Mouse (Mus musculus) mammary gland, adult 2 months (tissue): ENCODE measurements around the gene Il31ra. TPM values are rescaled to one million over a fixed set of nuclear protein-coding genes. Genes with fewer than 3 reads are reported as not detected.

Source experiments
- polyA plus RNA-seq: library from polyadenylated mRNA; depleted of rRNA; stranded (reverse); fragments of >200 nt; gene quantifications from 2 replicates; pipeline ENCODE4 v1.2.3, GENCODE M21; 2012; ENCODE audit warnings: low replicate concordance; rRNA removed

The Il31ra gene
- 0.42 and 1.1 TPM in 2 replicates for polyA plus RNA-seq

DNA sequence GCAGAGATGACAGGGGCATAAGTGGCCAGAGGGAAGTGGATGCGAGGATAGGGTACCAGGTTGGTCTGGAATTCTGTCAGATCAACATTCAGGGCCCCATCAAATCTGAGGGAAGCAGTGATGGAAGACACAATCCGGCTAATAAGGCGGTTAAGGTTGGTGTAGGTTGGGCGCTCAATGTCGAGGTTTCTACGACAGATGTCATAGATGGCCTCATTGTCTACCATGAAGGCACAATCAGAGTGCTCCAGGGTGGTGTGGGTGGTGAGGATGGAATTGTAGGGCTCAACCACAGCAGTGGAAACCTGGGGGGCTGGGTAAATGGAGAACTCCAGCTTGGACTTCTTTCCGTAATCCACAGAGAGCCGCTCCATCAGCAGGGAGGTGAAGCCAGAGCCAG is at the start of gene Il31ra:
Gene Il31ra, minus strand, starts transcription at position 101 of the 400 bp plus-strand sequence.

Other genes with a start within 250 kb of the Il31ra start
- 37.0 and 52.8 TPM in 2 replicates for gene Il6st, start 130.3 kb downstream of the Il31ra start, polyA plus RNA-seq
- gene Ddx4, start 58.1 kb upstream of the Il31ra start, polyA plus RNA-seq = 0.11 TPM in 1 of 2 replicates, not detected in the other
- gene Slc38a9, start 66.4 kb upstream of the Il31ra start, polyA plus RNA-seq = 11.7 and 17.6 TPM in 2 replicates
- 27.3 and 41.8 TPM in 2 replicates for gene Plpp1, start 206.4 kb upstream of the Il31ra start, polyA plus RNA-seq